Mouse (Mus musculus) heart, postnatal 0 days (tissue): Measurements from ENCODE around the gene Mindy4. TPM values are rescaled to one million over a fixed set of nuclear protein-coding genes. Genes with fewer than 3 reads are reported as not detected.
A peak's percentile ranks its signal among the peaks of the same experiment; 100 is the strongest.

ENCODE experiments used
- ATAC-seq: fragments of 200-750 bp; cut with Nextera tagmentation; 2 replicates; pipeline ENCODE4 v1.8.0; 2017; ENCODE audit warnings: low read depth, moderate number of reproducible peaks, moderate library complexity; ENCODE audit not compliant: insufficient read depth
- DNase-seq: peaks from one replicate; pipeline ENCODE4 v3.0.0-alpha.2; 2016; ENCODE audit warnings: low spot score
- H3K27ac ChIP-seq: fragments of 300-500 bp; sonication (generic); 2 replicates; pipeline ENCODE4 v1.5.1; 2014; ENCODE audit warnings: low read depth, mild to moderate bottlenecking
- H3K27me3 ChIP-seq: fragments of 300-500 bp; sonication (generic); 2 replicates; pipeline ENCODE4 v1.6.1; 2014; ENCODE audit warnings: low read length, mixed read lengths; ENCODE audit not compliant: control insufficient read depth, insufficient read depth
- H3K36me3 ChIP-seq: fragments of 300-500 bp; sonication (generic); replicated peaks from 2 replicates; pipeline ENCODE4 v1.6.1; 2014; ENCODE audit warnings: low read length, mixed read lengths; ENCODE audit not compliant: control insufficient read depth, insufficient read depth
- H3K4me1 ChIP-seq: fragments of 300-500 bp; sonication (generic); 2 replicates; pipeline ENCODE4 v1.6.1; 2014; ENCODE audit warnings: antibody characterized with exemption; ENCODE audit not compliant: control insufficient read depth, insufficient read depth
- H3K4me2 ChIP-seq: fragments of 300-500 bp; sonication (generic); 2 replicates; pipeline ENCODE4 v1.6.1; 2014; ENCODE audit warnings: low read depth, mild to moderate bottlenecking, low read length, moderate library complexity
- H3K4me3 ChIP-seq: fragments of 300-500 bp; sonication (generic); 2 replicates; pipeline ENCODE4 v1.5.1; 2014; ENCODE audit warnings: low read depth, low read length
- H3K9ac ChIP-seq: fragments of 300-500 bp; sonication (generic); replicated peaks from 2 replicates; pipeline ENCODE4 v1.6.1; 2014; ENCODE audit warnings: low read depth, low read length, mixed read lengths
- H3K9me3 ChIP-seq: fragments of 300-500 bp; sonication (generic); replicated peaks from 2 replicates; pipeline ENCODE4 v1.6.1; 2016; ENCODE audit warnings: low read length; ENCODE audit not compliant: control insufficient read depth
- CTCF ChIP-seq: IDR thresholded peaks from 2 replicates; pipeline ENCODE4 v1.5.1; 2016; ENCODE audit warnings: antibody characterized with exemption, control low read depth, low read depth
- EP300 ChIP-seq: IDR thresholded peaks from 2 replicates; pipeline ENCODE4 v1.6.1; 2016; ENCODE audit warnings: antibody characterized with exemption, low read depth
- WGBS: fragments of 180-500 bp; shearing (Covaris S2); extraction: QIAGEN DNeasy Blood & Tissue Kit; methylation state at CpG from one replicate; pipeline ENCODE4 v1.1.7; 2014; 5-methylcytosine and 5-hydroxymethylcytosine counted together
- polyA plus RNA-seq: library from polyadenylated mRNA; unstranded; fragments of >200 nt; fragmentation: Nextera tagmentation; extraction: Ambion mirVana; gene quantifications from 2 replicates; pipeline ENCODE4 v1.2.1, GENCODE M21; 2015
- total RNA-seq: library from RNA; depleted of rRNA; stranded (reverse); fragments of >200 nt; gene quantifications from 2 replicates; pipeline ENCODE4 v1.2.3, GENCODE M21; 2014; ENCODE audit warnings: low replicate concordance

Gene Mindy4
- total and polyA plus RNA-seq, 2 experiments from 2014 or later = 3.9 to 31.2 TPM

GRCm38 (mm10) chr6:55232524-55233264, 29.5 kb downstream of the Mindy4 start:
- Histone ChIP-seq H3K4me2 (no peak overlapping the region), H3K9ac (no peak overlapping the region), H3K36me3 (0 out of 2 replicates have a peak, but pooled peaks cover 7% of the 10 kb centered on the region), H3K27me3 (no peaks in the 10 kb centered on the region), H3K27ac (no peak overlapping the region), H3K4me1 (no peaks in the 10 kb centered on the region), H3K9me3 (no peaks in the 10 kb centered on the region), H3K4me3 (no peak overlapping the region)
- TF ChIP-seq EP300 (no peak), CTCF (peak; percentile 85)
- ATAC-seq = peak; percentile 59
- WGBS = 52% methylated on average over 3 of the region's 3 CpGs
- DNase-seq = peak; percentile 84

DNA sequence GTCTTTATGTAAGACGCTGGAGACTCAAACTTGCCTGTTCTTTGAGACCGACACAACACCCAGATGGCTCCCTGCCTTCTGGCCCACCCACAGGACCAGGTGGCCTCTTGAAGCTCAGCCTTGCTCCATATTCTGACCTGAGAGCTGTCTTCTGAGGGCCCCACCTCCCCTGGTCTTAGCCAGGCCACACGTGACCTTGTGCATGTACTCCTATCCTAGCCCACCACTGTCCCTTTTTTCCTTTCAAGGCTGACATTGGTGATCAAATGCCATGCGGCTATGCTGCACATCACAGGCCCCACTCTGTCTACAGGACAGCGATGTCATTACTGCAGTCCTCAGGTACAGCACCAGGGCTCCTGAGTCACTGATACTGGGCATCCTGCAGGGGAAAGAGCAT, 30.1 kb downstream of the Mindy4 start:
- H3K27me3 ChIP-seq = no peaks in the 10 kb centered on the region
- no peak for ATAC-seq
- 93% methylated on average over 5 of the region's 5 CpGs for WGBS

GRCm38 (mm10) chr6:55234636-55235035, 31.5 kb downstream of the Mindy4 start:
- no peak overlapping the region for H3K27ac ChIP-seq
- H3K4me1 ChIP-seq = no peaks in the 10 kb centered on the region

More for the DNA sequence above, 30.1 kb downstream of the Mindy4 start:
- H3K27ac ChIP-seq = no peak overlapping the region
- no peak overlapping the region for H3K9ac ChIP-seq
- no peaks in the 10 kb centered on the region for H3K4me1 ChIP-seq
- H3K4me2 ChIP-seq = no peak overlapping the region
- 0 out of 2 replicates have a peak, but pooled peaks cover 7% of the 10 kb centered on the region for H3K36me3 ChIP-seq
- H3K9me3 ChIP-seq = no peaks in the 10 kb centered on the region
- H3K4me3 ChIP-seq = no peak overlapping the region
- TF ChIP-seq CTCF (no peak), EP300 (no peak)
- DNase-seq = no peak

DNA sequence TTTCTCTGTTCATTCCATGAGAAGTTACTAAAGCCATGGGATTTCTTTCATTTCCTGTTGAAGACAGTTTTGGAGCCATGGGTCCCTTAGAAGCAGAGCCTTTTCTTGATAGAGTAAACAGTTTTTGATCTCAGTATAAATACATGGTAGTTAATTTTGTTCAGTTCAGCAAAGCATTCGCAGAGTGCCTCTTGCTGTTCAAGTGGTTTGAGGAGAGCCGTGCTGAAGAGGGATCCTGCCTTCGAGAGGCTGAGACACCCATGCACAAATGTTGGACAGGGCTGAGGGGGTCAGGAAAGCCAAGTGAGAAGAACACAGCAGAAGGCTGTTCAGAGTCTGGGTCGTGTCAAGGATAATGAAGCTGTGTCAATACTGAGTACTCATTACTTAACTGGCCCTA, 32.5 kb downstream of the Mindy4 start:
- no peak for ATAC-seq

More at GRCm38 (mm10) chr6:55234636-55235035, 31.5 kb downstream of the Mindy4 start:
- 0 out of 2 replicates have a peak, but pooled peaks cover 7% of the 10 kb centered on the region for H3K36me3 ChIP-seq
- no peaks in the 10 kb centered on the region for H3K27me3 ChIP-seq
- no peak overlapping the region for H3K4me2 ChIP-seq
- 73% methylated on average over 6 of the region's 6 CpGs for WGBS
- H3K9ac ChIP-seq = no peak overlapping the region
- H3K9me3 ChIP-seq = no peaks in the 10 kb centered on the region
- ATAC-seq (no peak), DNase-seq (no peak)
- no peak overlapping the region for H3K4me3 ChIP-seq
- TF ChIP-seq EP300 (no peak), CTCF (no peak)

GRCm38 (mm10) chr6:55239931-55240330, 36.7 kb downstream of the Mindy4 start:
- no peak overlapping the region for H3K9ac ChIP-seq
- H3K9me3 ChIP-seq = no peaks in the 10 kb centered on the region
- H3K4me3 ChIP-seq = no peak overlapping the region
- H3K27me3 ChIP-seq = no peaks in the 10 kb centered on the region
- no peak overlapping the region for H3K4me2 ChIP-seq
- no peaks in the 10 kb centered on the region for H3K36me3 ChIP-seq
- ATAC-seq (no peak), DNase-seq (no peak)
- WGBS = 47% methylated on average over 8 of the region's 8 CpGs
- no peak for TF ChIP-seq CTCF
- no peak for TF ChIP-seq EP300
- peaks cover 17% of the 10 kb centered on the region for H3K4me1 ChIP-seq
- no peak overlapping the region for H3K27ac ChIP-seq

More for the DNA sequence above, 32.5 kb downstream of the Mindy4 start:
- peaks cover 6% of the 10 kb centered on the region; the same call in 1 of the 2 replicates for H3K4me1 ChIP-seq
- 0 out of 2 replicates have a peak, but pooled peaks cover 1% of the 10 kb centered on the region for H3K36me3 ChIP-seq
- no peaks in the 10 kb centered on the region for H3K9me3 ChIP-seq
- no peak overlapping the region for H3K9ac ChIP-seq
- 67% methylated on average over 4 of the region's 4 CpGs for WGBS
- H3K27ac ChIP-seq = no peak overlapping the region
- TF ChIP-seq CTCF = no peak
- no peak for TF ChIP-seq EP300
- H3K4me3 ChIP-seq = no peak overlapping the region
- no peaks in the 10 kb centered on the region for H3K27me3 ChIP-seq
- no peak overlapping the region for H3K4me2 ChIP-seq
- DNase-seq = no peak
